17 mouse cellular contexts compared by ENCODE assay signal in genomic region chr10:3662156-3662555, GRCm38 (mm10).
"Had no signal": no experiment of that assay in that cellular context is flagged by ENCODE, and none has a peak within 500 bp of the region (broad histone marks: within the 10 kb centered on the region; RNA-seq: fewer than 3 reads in every experiment).

No protein-coding gene starts in this region.

- H3K4me3 ChIP-seq: limb, embryonic 12.5 days; limb, embryonic 15.5 days; midbrain, embryonic 12.5 days; myocyte; neural tube, embryonic 13.5 days; stomach, embryonic 15.5 days had no signal

- H3K27ac ChIP-seq: limb, embryonic 12.5 days; limb, embryonic 15.5 days; liver, embryonic 14.5 days; macrophage; midbrain, embryonic 12.5 days; neural tube, embryonic 13.5 days; stomach, embryonic 15.5 days had no signal

- H3K9ac ChIP-seq: limb, embryonic 12.5 days; limb, embryonic 15.5 days; liver, embryonic 14.5 days; liver, postnatal 0 days; lung, embryonic 14.5 days; midbrain, embryonic 12.5 days; neural tube, embryonic 13.5 days; stomach, embryonic 15.5 days had no signal

- H3K27me3 ChIP-seq: limb, embryonic 12.5 days; limb, embryonic 15.5 days; midbrain, embryonic 12.5 days; neural tube, embryonic 13.5 days; stomach, embryonic 15.5 days had no signal

- DNase-seq: kidney, postnatal 10 days; kidney, postnatal 4 days; left cerebral cortex, postnatal 4 days; liver, postnatal 0 days; lung, embryonic 14.5 days; retina, postnatal 1 day; right cerebral cortex, postnatal 25 days; spleen, adult 18-20 months; thymus, postnatal 25 days had no signal

- H3K36me3 ChIP-seq: limb, embryonic 12.5 days; limb, embryonic 15.5 days; midbrain, embryonic 12.5 days; neural tube, embryonic 13.5 days; stomach, embryonic 15.5 days had no signal

- H3K4me1 ChIP-seq: limb, embryonic 12.5 days; limb, embryonic 15.5 days; midbrain, embryonic 12.5 days; neural tube, embryonic 13.5 days; stomach, embryonic 15.5 days had no signal
